Mouse (Mus musculus) lung, adult 18-20 months (tissue): ENCODE data around the gene Rassf4.
A peak's percentile ranks its signal among the peaks of the same experiment; 100 is the strongest.

Experiments used
- DNase-seq, 2 experiments: peaks; one replicate each; pipeline ENCODE4 v3.0.0; 2022; ENCODE audit warnings: mixed read lengths in 2 of 2

Gene Rassf4

DNA sequence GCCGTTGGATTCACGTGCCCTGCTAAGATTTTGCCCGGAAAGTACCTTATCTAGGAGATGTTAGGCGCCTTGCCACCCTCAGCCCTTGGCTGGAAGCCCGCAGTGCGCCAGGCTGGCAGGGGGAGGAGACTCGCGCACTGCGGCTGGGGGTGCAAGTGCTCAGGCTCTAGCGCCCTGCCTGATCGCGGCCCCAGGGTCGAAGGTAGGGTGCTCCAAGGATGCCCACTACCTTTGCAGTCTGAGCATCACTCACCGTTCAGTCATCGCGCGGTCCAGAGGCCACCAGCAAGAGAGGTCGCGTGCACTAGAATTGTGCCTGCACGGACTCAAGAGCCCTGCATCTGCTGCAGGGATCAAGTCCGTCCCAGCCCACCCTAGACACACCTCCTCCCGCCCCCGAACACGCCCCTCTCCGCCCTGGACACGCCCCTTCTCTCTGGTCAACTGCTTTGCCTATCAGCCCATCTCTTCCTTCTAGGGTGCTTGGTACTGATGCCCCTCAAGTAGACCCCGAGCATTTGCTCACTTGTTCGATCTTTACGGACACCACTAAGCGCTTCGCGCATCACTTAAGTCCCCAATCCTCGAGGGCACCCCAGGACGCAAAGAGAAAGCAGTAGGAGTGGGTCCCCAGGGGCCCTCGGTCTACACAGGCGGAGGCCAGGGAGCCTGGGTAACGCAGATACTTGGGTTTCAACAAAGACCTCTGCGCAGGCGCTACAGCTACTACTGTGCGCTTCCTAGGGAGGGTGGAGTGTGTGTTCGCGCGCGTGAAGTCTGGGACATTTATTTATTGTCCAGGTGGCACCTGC is at the start of gene Rassf4:
Rassf4 (minus strand) TSS at position 482 of the 812 bp plus-strand sequence.
- DNase-seq: peak; percentile 89 to 90

DNA sequence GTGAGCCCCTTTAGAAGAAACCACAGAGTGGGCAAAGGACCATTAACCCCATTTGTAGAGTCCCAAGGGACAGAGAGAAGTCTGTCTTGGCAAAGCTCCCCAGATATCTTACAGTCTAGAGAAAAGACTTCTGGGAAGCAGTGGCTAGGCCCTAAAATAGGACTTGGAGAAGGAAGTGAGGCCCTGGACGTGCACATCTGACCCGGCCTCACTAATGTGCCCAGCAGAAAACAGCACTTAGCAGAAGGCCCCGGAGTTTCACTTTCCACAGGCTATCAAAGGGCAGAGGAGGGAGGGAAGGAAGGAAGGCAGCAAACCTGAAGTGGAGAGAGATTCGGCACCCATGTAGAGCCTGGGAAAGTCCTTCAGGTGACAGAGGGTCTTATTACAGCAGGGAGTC is 45.2 kb upstream of the Rassf4 start:
- DNase-seq: no peak

DNA sequence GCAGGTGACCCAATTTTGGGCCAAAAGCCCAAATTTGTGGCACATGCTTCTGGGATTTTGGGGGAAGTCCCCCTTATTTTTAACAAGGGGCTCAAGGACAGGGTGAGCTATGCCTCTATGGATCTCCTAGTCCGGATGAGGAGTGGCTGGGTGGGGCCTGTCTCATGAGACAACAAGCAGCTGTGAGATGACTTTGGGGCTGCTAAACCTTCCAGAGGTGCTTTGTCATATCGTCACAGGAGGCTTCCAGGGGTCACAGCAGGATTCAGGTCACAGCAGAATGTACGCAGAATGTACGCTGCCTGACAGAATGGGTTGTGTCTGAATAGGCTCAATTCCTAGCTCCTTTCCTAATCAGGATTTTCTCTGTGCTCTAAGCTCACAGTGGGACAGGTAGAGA is 44.6 kb upstream of the Rassf4 start:
- no peak for DNase-seq

DNA sequence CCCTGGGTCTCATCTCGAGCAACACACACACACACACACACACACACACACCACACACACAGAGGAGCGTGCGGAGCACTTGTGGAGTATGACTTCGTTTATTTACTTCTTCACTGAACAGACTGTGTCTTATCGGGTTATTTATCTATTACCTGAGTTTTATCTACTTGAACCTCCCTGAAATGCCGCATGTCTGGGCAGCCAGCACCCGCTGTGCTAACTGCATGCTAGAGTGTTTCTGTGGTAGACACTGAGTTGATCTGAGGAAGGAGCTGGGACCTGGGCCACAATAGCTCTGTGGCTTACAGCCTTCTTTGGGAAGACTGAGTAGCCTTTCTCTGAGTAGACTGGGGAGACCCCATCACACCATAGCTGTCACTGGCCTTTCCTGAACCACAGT is 44.1 kb upstream of the Rassf4 start:
- DNase-seq: no peak

DNA sequence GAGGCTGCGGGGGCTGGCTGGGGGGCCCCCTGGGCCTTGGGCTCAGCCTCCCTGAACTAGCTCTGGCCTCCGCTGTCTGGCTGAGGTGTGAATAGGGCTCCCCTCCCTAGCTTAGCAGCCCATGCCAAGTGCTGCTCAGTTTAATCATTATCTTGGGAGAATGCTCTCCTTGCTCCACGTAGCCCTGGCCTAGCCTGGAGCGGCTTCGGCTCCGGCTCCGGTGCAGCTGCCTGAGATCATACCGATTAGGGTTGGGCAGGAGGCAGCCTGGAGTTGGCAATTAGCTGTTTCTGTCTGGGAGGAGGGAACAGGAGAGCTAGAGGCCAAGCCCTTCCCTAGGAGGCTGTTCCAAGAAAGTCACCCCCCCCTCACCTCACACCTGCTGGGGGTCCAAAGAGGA is 42.9 kb upstream of the Rassf4 start, which contains the start of gene Tmem72:
Tmem72 (minus strand) TSS at position 248 of the 400 bp plus-strand sequence.
- DNase-seq: no peak

DNA sequence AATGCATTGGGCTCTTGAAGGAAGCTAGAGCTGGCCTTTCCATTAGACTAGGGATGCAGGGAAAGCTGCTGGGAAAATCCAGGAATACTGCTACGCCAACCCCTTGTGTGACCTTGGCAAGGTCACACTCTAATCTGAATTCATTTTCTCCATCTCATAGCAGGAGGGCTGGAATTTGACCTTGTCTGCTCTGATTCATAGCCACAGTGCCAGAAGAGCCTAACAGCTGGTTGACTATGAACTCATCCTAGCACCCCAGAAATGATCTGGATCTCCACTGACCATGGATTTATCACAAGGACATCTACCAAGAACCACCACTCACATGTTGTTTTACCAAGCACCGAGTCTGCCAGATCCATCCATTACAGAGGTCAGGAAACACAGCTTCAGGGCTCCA is 41.4 kb upstream of the Rassf4 start:
- no peak for DNase-seq

DNA sequence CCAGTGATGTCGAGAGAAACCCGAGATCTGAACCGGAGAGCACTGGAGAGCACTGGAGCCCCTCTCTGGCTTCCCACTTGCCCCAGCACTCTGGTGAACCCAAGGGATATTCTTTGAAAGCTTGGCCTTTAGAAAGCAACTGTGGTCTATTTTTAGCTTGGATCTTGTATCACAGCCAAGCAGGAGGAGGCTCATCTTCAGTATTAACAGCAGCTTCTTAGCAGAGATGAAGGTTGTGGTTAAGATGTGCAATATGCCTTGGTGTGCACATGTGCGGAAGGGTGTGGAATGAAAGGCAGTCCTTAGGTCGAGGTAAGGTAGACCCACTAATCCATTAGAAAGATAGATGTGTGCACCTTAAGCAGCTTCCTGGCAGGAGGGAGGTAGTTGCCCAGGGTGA is 40.8 kb upstream of the Rassf4 start:
- no peak for DNase-seq

DNA sequence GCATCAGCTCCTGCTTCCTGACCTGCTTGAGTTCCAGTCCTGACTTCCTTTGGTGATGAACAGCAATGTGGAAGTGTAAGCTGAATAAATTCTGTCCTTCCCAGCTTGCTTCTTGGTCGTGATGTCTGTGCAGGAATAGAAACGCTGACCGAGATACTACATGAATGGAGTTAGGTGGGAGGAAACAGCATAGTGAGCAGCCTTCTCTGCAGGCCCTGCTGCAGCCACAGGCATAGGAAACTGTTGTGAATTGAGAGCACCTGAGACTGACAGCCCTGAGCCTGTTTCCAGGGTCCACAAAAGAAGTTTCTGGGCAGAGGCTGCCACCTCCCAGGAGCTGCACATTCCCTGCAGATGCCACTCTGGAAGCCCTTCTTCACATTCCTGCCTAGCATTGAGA is 40.2 kb upstream of the Rassf4 start:
- DNase-seq: no peak

DNA sequence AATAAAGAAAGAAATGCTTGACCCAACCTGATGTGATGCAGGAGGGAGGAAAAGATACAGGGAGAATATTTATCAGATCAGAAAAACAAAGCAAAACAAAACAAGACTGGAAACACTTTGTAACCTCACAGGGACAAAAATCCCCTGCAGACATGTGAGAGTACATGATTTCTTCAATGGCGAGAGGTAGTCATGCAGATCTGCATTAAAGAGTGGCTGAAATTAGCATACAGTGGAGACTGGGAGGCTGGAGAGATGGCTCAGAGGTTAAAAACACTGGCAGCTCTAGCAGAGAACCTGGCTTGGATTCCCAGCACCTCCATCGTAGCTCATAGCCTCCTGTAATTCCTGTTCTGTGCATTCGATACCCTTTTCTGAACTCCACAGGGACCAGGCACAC is 38.8 kb upstream of the Rassf4 start:
- DNase-seq: no peak

DNA sequence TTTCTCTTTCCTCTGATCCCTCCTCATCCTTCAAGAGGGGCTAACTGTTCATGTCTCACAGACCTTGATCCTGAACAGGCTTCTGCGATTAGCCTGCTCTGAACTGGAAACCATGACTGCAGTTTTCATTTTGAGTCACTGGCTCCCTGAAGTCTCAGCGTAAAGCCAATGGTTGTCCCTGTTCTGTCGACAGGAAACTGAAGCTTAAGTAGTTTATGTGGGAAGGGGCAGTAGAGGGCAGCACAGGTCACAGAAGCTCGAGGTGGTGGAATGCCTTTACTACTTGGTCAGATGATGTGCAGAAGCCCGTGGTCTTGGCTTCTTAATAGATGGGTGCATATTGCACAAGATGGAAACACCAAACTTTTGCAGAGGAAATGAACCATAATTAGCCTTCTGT is 38.3 kb upstream of the Rassf4 start:
- no peak for DNase-seq

DNA sequence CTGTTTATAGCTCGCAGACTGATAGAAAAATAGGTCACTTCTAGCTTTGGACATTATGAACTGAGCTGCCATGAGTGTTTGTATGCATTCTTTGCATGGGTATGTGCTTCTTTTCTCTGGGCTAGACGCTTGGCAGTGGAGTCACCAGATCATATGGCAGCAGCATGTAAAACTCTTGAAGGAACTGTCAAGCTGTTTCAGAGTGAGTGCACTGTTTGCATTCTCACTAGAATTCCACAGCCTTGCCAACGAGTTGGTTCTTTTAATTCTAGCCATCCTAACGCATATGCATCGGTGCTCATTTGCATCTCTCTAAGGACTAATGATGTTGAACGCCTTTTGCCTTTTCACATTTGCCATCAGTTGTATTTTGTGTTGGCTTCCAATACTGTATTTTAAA is 30.6 kb upstream of the Rassf4 start:
- no peak for DNase-seq

DNA sequence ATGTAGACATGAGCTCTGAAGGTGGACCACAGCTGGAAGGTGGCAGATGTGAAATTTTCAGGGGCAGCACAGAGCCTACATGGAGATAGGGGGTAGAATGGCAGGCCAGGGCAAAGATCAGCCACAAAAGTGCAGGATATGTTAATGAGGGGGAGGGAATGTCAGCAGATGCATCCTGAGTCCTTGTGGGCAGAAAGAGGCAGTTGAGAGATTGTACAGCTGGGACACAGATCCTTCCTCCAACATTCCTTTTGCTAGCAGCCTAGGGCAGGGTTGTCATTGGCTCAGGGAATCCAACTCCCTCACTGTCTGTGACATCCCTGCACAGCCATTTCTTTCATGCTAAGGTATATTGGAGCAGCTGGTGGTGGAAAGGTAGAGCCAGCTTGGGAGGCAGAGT is 27.1 kb upstream of the Rassf4 start:
- DNase-seq: no peak

DNA sequence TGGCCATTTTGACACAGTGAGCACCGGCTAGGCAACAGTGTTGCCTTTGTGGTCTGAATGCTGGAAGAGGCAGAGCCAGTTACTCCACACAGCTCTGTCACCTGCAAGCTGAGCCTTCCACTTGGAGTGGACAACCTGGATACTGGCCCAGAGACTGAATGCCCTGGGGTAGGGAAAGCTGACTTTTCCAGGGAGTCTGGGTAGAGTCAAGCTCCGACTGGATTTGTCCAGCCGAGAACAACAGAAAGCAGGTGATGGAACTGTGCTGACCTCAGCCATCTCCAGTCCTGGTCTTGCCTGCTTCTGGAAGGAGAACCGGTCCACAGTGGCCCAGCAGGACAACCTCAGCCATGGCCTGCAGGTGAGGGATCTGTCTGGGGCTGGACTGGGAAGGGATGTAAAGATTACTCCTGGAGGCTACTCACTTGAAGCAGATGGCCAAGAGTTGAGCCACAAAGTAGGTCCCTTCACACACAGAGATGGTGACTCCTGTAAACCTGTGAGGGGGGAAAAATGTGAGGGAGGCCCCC is 24.2 kb upstream of the Rassf4 start:
- no peak for DNase-seq

DNA sequence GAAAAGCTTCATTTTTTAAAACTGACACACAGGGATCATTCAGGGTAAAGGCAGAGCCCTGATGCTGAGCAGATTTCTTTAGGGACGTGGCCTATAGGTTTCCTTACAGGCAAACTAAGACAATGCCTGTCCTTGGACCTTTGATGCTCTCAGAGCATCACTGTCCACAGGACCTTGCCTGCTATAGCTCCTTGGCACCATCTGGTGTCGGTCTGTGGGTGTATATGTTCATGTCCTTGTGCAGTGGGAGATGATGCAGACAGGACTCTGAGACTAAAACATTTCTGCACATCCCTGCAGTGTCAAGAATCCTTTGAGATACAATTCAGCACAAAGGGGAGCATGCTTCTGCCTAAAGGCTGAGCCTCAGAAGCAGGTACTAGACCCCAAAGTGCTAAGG is 23.7 kb upstream of the Rassf4 start:
- no peak for DNase-seq

DNA sequence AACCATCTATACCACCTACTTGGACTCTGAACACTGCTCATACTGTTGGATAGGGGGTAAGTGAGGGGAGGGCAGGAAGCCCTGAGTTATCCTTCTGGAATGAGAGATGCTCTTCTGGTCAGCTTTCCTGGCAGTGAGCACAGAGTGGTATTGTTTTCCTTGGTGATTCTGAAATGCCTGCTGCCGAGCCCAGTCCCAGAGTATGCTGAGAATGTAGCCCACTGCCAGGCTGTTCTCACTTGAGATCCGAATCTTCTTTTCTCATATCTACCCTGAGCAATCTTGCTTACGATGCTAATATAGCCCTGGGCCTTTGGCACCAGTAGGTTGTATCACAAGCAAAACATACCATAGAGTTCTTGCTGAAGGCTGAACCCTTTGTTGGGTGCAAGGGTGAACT is 20.6 kb upstream of the Rassf4 start:
- DNase-seq: no peak

DNA sequence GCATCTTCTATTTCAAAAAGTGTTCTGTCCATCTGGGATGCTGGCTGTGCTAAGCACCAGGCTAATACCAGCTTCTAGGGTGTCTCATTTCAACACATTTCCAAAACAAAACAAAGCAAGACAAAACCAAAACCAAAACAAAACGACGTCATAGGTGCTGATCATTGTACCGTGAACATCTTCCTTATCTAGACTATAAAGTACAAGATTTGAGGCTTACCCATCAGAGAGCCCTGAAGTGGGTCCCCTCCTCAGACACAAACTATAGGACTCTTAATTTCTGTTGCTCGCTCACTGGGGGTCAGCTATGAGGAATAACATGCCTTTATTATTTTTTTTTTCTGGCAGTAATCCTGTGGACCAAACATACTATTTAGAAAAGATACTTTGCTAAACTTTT is 19.9 kb upstream of the Rassf4 start:
- DNase-seq: no peak

DNA sequence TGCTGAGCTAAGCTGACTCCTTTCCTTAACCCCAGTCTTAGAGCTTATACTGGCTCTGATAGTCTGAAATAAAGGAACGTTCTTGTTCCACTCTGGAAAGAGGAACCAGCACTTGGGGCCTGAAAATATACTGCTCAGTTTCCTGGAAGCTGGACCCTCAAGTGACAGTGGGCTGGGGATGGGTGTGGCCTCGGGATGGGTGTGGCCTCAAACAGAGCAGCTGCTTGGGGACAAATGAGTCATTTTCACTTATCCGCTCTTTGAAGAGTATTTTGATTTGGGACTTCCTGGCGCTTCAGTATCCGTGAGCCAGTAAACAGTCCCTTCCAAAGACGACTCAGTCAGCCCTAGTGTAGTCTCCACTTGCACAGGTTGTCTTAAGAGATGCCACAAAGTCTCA is 8.6 kb upstream of the Rassf4 start:
- DNase-seq: peak; percentile 78 to 84

DNA sequence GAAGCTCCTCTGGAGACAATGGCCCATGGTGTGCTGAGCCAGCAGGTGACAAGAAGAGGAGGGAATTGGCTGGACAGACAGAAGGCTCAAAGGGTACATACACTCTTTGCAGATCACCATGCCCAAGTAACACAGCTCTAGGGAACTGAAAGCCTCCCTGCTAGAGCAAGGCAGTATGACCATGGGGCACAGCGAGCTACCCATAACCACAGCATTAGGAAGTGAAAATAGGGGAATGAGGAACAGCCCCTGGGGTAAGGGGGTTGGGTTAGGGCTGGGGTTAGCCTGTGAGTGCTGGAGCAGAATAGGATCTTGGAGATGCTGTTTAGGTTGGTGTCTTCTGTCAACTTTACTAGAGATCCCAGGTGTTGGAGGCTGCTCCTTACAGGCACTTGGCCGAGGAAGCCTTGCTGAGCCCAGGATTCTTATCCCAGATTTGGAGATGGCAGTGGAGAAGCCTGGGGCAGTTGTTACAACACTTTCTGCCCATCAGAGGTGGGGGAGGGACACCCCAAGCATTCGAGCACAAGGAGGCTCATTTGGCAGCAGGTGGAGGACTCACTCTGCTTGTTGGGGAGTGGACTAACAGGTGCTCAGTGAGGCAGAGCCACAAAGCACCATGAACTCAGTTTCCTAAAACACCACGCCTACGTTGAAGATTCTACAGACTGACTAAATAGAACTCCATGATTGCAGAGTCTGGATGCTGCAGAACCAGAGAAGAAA is 6.0 kb upstream of the Rassf4 start:
- peak; percentile 47 to 56 for DNase-seq

DNA sequence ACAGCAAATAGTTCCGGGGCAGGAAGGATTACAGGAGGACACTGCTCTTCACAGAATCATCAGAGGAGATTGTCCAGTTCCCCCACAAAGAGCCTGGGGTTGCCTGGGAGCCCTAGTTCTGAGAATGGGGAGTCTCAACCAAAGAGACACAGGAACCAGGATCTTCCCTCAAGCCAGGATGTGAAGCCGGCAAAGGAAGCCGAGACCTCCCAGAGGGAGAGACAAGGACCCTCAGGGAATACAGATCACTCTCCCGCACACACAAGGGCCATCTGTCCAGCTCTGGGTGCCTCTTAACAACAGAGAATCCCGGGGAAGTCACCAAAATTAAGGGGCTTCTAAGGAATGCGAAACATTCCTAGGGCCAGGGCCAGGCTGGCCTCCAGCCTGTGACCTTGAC is 3.6 kb upstream of the Rassf4 start:
- no peak for DNase-seq

DNA sequence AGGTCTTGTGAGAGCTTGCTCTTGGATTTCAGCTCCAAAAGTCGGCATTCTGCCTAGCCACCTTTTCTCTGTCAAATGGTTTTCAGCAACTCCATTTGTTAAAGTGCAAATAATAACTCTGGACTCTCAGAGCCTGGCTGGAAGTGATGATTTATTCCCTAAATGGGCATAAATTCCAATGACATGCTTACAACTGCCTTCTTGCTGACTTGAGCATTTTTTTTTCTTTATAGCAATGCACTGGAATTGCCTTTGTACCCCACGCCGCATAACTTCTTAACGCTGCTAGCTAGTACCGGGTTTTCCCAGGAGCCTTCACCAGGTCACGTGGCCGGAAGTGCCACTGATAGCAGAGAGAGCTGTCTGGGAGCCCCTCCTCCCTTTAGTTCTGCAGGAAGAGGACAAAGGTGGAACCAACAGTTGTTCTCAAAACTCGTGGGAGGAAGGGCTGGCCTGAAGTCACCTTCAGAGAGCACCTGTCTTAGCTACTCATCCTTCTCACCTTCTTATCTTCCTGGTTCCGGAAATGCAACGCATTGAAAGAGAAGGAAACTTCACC is 2.7 kb upstream of the Rassf4 start:
- DNase-seq: peak in 1 of 2 experiments; percentile 45

DNA sequence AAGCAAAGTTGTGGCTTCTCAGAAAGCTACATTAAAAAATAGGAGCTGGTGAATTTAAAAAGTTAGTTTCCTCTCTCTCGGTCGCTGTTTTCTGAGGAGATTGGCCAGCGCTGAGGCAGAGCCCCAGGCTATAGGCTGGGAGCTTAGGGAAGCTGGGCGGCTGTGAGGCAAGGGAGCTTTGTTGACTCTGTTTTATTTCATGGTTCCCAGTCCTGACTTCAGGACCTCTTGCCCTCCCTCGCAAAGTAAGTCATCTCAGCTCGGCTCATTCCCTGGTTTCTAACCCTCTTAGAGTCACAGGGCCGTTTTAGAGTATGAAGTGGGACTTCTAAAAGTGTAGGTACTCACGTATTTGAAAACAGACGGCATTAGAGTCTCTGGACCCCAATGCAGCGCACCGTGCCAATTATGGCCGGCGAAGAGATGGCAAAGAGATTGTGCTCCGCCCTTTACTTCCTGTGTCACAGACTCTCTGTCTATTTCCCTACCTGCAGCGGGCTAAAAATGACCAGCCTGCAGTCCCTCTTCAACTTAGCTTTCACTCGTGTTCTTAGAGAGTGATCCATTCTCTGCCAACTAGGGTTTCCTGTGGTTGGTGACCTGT is 633 bp upstream of the Rassf4 start:
- DNase-seq: no peak

DNA sequence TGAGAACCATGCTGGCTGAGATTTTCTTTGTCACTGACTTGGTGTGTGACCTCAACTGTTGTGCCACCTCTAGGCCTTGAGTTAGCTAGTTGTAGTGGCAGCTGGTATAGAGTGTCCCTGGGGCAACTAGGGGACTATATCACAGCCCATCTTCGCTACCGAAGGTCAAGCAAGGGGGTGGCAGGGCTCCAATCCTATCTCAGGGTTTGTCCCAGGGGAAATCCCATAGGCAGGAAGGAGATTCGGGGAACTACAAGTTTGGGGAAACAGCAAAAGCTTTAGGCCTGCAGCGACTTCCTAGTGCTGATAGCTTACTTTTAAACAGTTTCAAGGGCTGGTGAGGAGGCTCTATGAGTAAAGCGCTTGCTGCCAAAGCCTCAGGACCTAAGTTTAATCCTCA is 1.4 kb downstream of the Rassf4 start:
- DNase-seq: no peak

DNA sequence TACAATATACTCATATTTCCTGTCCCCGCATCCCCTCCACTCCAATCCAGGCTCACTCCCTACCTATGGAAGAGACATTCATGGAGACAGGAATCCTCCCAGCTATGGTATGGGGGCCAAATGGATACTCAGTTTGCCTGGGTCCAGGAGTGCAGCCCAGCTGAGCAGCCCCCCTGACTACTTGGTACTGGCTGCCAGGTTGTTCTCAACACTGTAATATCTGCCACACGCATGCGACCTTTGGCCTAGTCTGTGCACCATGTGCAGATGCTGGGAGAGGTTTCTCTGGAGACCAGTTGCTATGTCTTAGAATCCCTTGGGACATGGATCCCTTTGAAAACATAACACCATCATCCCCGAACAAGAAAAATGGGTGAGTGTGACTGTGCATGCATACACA is 2.0 kb downstream of the Rassf4 start:
- DNase-seq: no peak
